Mouse (Mus musculus) central nervous system, embryonic 11.5 days (tissue): ENCODE results near the gene Gm49368. TPM values are rescaled to one million over a fixed set of nuclear protein-coding genes. Genes with fewer than 3 reads are reported as not detected.

ENCODE experiments used
- polyA plus RNA-seq: library from polyadenylated mRNA; depleted of rRNA; stranded (reverse); fragments of >200 nt; gene quantifications from 2 replicates; pipeline ENCODE4 v1.2.3, GENCODE M21; 2012; rRNA removed

The Gm49368 gene
- 0.01 TPM in 1 of 2 replicates, not detected in the other for polyA plus RNA-seq

GRCm38 (mm10) chr7:128062456-128062855 lies at the start of gene Gm49368, which contains the start of gene Itgam:
TSS of gene Gm49368 (plus strand) at chr7:128062683.
TSS of gene Itgam (plus strand) at chr7:128062640.

GRCm38 (mm10) chr7:128128741-128129720 lies 66.5 kb downstream of the Gm49368 start, which contains the start of gene Itgax:
TSS of gene Itgax (plus strand) at chr7:128129547.

DNA sequence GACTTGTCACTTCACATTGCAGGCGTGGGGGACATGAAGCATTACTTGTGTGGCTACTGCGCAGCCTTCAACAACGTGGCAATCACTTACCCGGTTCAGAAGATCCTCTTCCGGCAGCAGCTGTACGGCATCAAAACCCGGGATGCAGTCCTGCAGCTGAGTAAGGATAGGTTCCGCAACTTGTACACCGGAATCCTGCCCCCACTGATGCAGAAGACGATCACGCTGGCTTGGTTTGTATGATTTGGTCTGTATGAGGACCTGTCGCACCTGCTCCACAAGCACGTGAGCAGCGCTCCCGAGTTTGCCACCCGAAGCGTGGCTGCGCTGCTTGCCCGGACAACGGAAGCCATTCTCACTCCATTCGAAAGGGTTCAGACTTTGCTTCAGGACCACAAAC lies 91.6 kb downstream of the Gm49368 start, which contains the start of gene Itgad:
Gene Itgad (plus strand): TSS at position 301 of the 400 bp plus-strand sequence.

Other genes with a start within 250 kb of the Gm49368 start
- 69.6 and 99.1 TPM in 2 replicates for gene Stx4a, start 238.4 kb upstream of the Gm49368 start, polyA plus RNA-seq
- 36.0 and 46.5 TPM in 2 replicates for gene Stx1b, start 238.1 kb upstream of the Gm49368 start, polyA plus RNA-seq
- gene Zfp646, start 186.5 kb upstream of the Gm49368 start, polyA plus RNA-seq: 26.7 and 27.5 TPM in 2 replicates
- 16.2 and 20.9 TPM in 2 replicates for gene Zfp668, start 185.9 kb upstream of the Gm49368 start, polyA plus RNA-seq
- gene Prss53, start 171.7 kb upstream of the Gm49368 start, polyA plus RNA-seq: 1.2 and 1.6 TPM in 2 replicates
- gene Gm21974, start 167.2 kb upstream of the Gm49368 start, polyA plus RNA-seq: not detected in 2 replicates
- 36.5 and 56.2 TPM in 2 replicates for gene Vkorc1, start 167.1 kb upstream of the Gm49368 start, polyA plus RNA-seq
- gene Bckdk, start 158.6 kb upstream of the Gm49368 start, polyA plus RNA-seq: 37.4 and 59.5 TPM in 2 replicates
- gene Kat8, start 150.2 kb upstream of the Gm49368 start, polyA plus RNA-seq: 45.6 and 52.9 TPM in 2 replicates
- 1.0 and 3.1 TPM in 2 replicates for gene Prss8, start 132.6 kb upstream of the Gm49368 start, polyA plus RNA-seq
- gene Prss36, start 116.0 kb upstream of the Gm49368 start, polyA plus RNA-seq: 8.6 and 8.8 TPM in 2 replicates
- 824 and 846 TPM in 2 replicates for gene Fus, start 95.2 kb upstream of the Gm49368 start, polyA plus RNA-seq
- gene Pycard, start 68.8 kb upstream of the Gm49368 start, polyA plus RNA-seq: 7.1 and 10.2 TPM in 2 replicates
- gene Trim72, start 58.7 kb upstream of the Gm49368 start, polyA plus RNA-seq: 1.1 and 1.6 TPM in 2 replicates
- 0.91 and 2.4 TPM in 2 replicates for gene Itgam, start within 50 bp of the Gm49368 start, polyA plus RNA-seq
- 0.02 and 0.04 TPM in 2 replicates for gene Itgax, start 66.9 kb downstream of the Gm49368 start, polyA plus RNA-seq
- gene Itgad, start 91.7 kb downstream of the Gm49368 start, polyA plus RNA-seq: not detected in 2 replicates
- gene Cox6a2, start 143.7 kb downstream of the Gm49368 start, polyA plus RNA-seq: 3.9 and 10.1 TPM in 2 replicates
- 11.5 and 14.5 TPM in 2 replicates for gene Armc5, start 174.7 kb downstream of the Gm49368 start, polyA plus RNA-seq
- gene 9130023H24Rik, start 175.3 kb downstream of the Gm49368 start, polyA plus RNA-seq: 2.8 and 4.2 TPM in 2 replicates
- gene Tgfb1i1, start 184.1 kb downstream of the Gm49368 start, polyA plus RNA-seq: 18.2 and 27.5 TPM in 2 replicates
- 0.30 and 0.39 TPM in 2 replicates for gene Slc5a2, start 203.0 kb downstream of the Gm49368 start, polyA plus RNA-seq
- gene BC017158, start 235.5 kb downstream of the Gm49368 start, polyA plus RNA-seq: 25.5 and 31.0 TPM in 2 replicates